Mouse (Mus musculus) limb, embryonic 10.5 days (tissue): ENCODE results near the gene Lin37. TPM values are rescaled to one million over a fixed set of nuclear protein-coding genes. Genes with fewer than 3 reads are reported as not detected.

Experiments used
- DNase-seq: peaks from one replicate; pipeline ENCODE4 v3.0.0-alpha.2; 2017; ENCODE audit warnings: low spot score
- H3K27ac ChIP-seq: fragments of 300-500 bp; sonication (generic); 2 replicates; pipeline ENCODE4 v1.5.1; 2016; ENCODE audit warnings: mild to moderate bottlenecking
- H3K27me3 ChIP-seq: fragments of 300-500 bp; sonication (generic); 2 replicates; pipeline ENCODE4 v1.6.1; 2016; ENCODE audit warnings: low read depth, mild to moderate bottlenecking; ENCODE audit not compliant: poor library complexity, severe bottlenecking
- H3K36me3 ChIP-seq: fragments of 300-500 bp; sonication (generic); 2 replicates; pipeline ENCODE4 v1.6.1; 2016; ENCODE audit warnings: mild to moderate bottlenecking, moderate library complexity
- H3K4me1 ChIP-seq: fragments of 300-500 bp; sonication (generic); 2 replicates; pipeline ENCODE4 v1.6.1; 2016
- H3K4me3 ChIP-seq: fragments of 300-500 bp; sonication (generic); 2 replicates; pipeline ENCODE4 v1.5.1; 2016; ENCODE audit warnings: mild to moderate bottlenecking, moderate library complexity
- H3K9me3 ChIP-seq: fragments of 300-500 bp; sonication (generic); replicated peaks from 2 replicates; pipeline ENCODE4 v1.6.1; 2016; ENCODE audit warnings: mild to moderate bottlenecking
- WGBS: fragments of 180-500 bp; shearing (Covaris S2); methylation state at CpG from one replicate; pipeline ENCODE4 v1.1.7; 2016; 5-methylcytosine and 5-hydroxymethylcytosine counted together
- polyA plus RNA-seq: library from polyadenylated mRNA; unstranded; fragments of >200 nt; fragmentation: Nextera tagmentation; extraction: Ambion mirVana; gene quantifications from 2 replicates; pipeline ENCODE4 v1.2.1, GENCODE M21; 2016

The Lin37 gene
- polyA plus RNA-seq, 1 experiment from 2014 or later = 45.6 TPM

- H3K4me1 ChIP-seq = peaks cover 44% of the 10 kb centered on the region
- peaks cover 47% of the 10 kb centered on the region for H3K36me3 ChIP-seq
- H3K27ac ChIP-seq = no peak overlapping the region
- H3K4me3 ChIP-seq = 0 out of 2 replicates have a peak overlapping the region, but pooled peaks have one; percentile 9
- DNase-seq = no peak
- H3K27me3 ChIP-seq = no peaks in the 10 kb centered on the region
- 94% methylated on average over 18 of the region's 18 CpGs for WGBS
- no peaks in the 10 kb centered on the region for H3K9me3 ChIP-seq
Observed at GRCm38 (mm10) chr7:30556894-30557536, 2.6 kb downstream of the Lin37 start.

- H3K27me3 ChIP-seq = no peaks in the 10 kb centered on the region
- 86% methylated on average over 22 of the region's 22 CpGs for whole genome bisulfite sequencing
- H3K4me1 ChIP-seq = peaks cover 37% of the 10 kb centered on the region
- peaks cover 51% of the 10 kb centered on the region for H3K36me3 ChIP-seq
- peak overlapping the region; percentile 67 for H3K4me3 ChIP-seq
- H3K9me3 ChIP-seq = no peaks in the 10 kb centered on the region
- H3K27ac ChIP-seq = no peak overlapping the region
- no peak for DNase-seq
Observed at GRCm38 (mm10) chr7:30553810-30554584, 5.6 kb downstream of the Lin37 start.

GRCm38 (mm10) chr7:30553021-30553589, 6.5 kb downstream of the Lin37 start:
- H3K9me3 ChIP-seq = no peaks in the 10 kb centered on the region
- peaks cover 28% of the 10 kb centered on the region for H3K4me1 ChIP-seq
- peak overlapping the region; percentile 95 for H3K27ac ChIP-seq
- WGBS = 11% methylated on average over 23 of the region's 23 CpGs
- peak; percentile 53 for DNase-seq
- H3K36me3 ChIP-seq = peaks cover 60% of the 10 kb centered on the region
- H3K4me3 ChIP-seq = peak overlapping the region; percentile 67
- H3K27me3 ChIP-seq = no peaks in the 10 kb centered on the region

GRCm38 (mm10) chr7:30552102-30553020, 7.3 kb downstream of the Lin37 start, which contains the start of the genes Hspb6 and Proser3:
TSS of gene Hspb6 (plus strand) at chr7:30552178.
TSS of gene Proser3 (minus strand) at chr7:30552299.
- Histone ChIP-seq H3K4me1 (peaks cover 23% of the 10 kb centered on the region), H3K27ac (peak within 1 kb of the TSS; percentile 95), H3K4me3 (peak within 1 kb of the TSS; percentile 67), H3K36me3 (peaks cover 60% of the 10 kb centered on the region), H3K9me3 (no peaks in the 10 kb centered on the region), H3K27me3 (no peaks in the 10 kb centered on the region)
- WGBS = 1% methylated on average over 44 of the region's 44 CpGs
- peak; percentile 92 for DNase-seq

GRCm38 (mm10) chr7:30551445-30552101, 8.1 kb downstream of the Lin37 start:
- Histone ChIP-seq H3K9me3 (no peaks in the 10 kb centered on the region), H3K4me1 (peaks cover 17% of the 10 kb centered on the region), H3K27me3 (no peaks in the 10 kb centered on the region), H3K27ac (peak overlapping the region; percentile 95), H3K36me3 (peaks cover 60% of the 10 kb centered on the region), H3K4me3 (peak overlapping the region; percentile 67)
- WGBS = 4% methylated on average over 10 of the region's 10 CpGs
- DNase-seq = no peak

GRCm38 (mm10) chr7:30550603-30551002, 9.0 kb downstream of the Lin37 start:
- no peak for DNase-seq
- Histone ChIP-seq H3K36me3 (peaks cover 60% of the 10 kb centered on the region), H3K27me3 (no peaks in the 10 kb centered on the region), H3K9me3 (no peaks in the 10 kb centered on the region), H3K27ac (no peak overlapping the region), H3K4me1 (peaks cover 14% of the 10 kb centered on the region), H3K4me3 (peak overlapping the region; percentile 67; the same call in 1 of the 2 replicates)
- 97% methylated on average over 1 of the region's 1 CpGs for WGBS

GRCm38 (mm10) chr7:30549880-30550279, 9.8 kb downstream of the Lin37 start:
- no peak for DNase-seq
- H3K27me3 ChIP-seq = no peaks in the 10 kb centered on the region
- H3K27ac ChIP-seq = no peak overlapping the region
- no peaks in the 10 kb centered on the region for H3K9me3 ChIP-seq
- H3K36me3 ChIP-seq = peaks cover 58% of the 10 kb centered on the region
- WGBS = 91% methylated on average over 2 of the region's 2 CpGs
- H3K4me3 ChIP-seq = no peak overlapping the region
- peaks cover 14% of the 10 kb centered on the region for H3K4me1 ChIP-seq

- Histone ChIP-seq H3K27ac (no peak overlapping the region), H3K27me3 (no peaks in the 10 kb centered on the region), H3K4me1 (no peaks in the 10 kb centered on the region), H3K36me3 (peaks cover 87% of the 10 kb centered on the region), H3K9me3 (no peaks in the 10 kb centered on the region), H3K4me3 (no peak overlapping the region)
- no peak for DNase-seq
- WGBS = 95% methylated on average over 2 of the region's 2 CpGs
Observed at GRCm38 (mm10) chr7:30544327-30544726, 15.3 kb downstream of the Lin37 start.

- WGBS = 85% methylated on average over 7 of the region's 7 CpGs
- H3K9me3 ChIP-seq = no peaks in the 10 kb centered on the region
- H3K4me1 ChIP-seq = peaks cover 3% of the 10 kb centered on the region
- no peak for DNase-seq
- no peak overlapping the region for H3K4me3 ChIP-seq
- no peak overlapping the region for H3K27ac ChIP-seq
- no peaks in the 10 kb centered on the region for H3K27me3 ChIP-seq
- H3K36me3 ChIP-seq = peaks cover 62% of the 10 kb centered on the region
Observed at GRCm38 (mm10) chr7:30540572-30540971, 19.1 kb downstream of the Lin37 start.

- Histone ChIP-seq H3K4me3 (peak within 1 kb of the TSS; percentile 71), H3K9me3 (no peaks in the 10 kb centered on the region), H3K4me1 (peaks cover 26% of the 10 kb centered on the region), H3K27ac (peak within 1 kb of the TSS; percentile 90), H3K36me3 (peaks cover 52% of the 10 kb centered on the region), H3K27me3 (peaks cover 11% of the 10 kb centered on the region)
- under 1% methylated on average over 71 of the region's 84 CpGs for WGBS
- DNase-seq = peak; percentile 97
Observed at GRCm38 (mm10) chr7:30534633-30535577, 24.7 kb downstream of the Lin37 start, which contains the start of gene Arhgap33. TSS of gene Arhgap33 (minus strand) at chr7:30535060.
